Mouse (Mus musculus): ENCODE measurements around the gene Lmf1. TPM values are rescaled to one million over a fixed set of nuclear protein-coding genes. Genes with fewer than 3 reads are reported as not detected.

Lmf1 gene
- polyA plus RNA-seq, 1 experiment: 14.0 TPM

DNA sequence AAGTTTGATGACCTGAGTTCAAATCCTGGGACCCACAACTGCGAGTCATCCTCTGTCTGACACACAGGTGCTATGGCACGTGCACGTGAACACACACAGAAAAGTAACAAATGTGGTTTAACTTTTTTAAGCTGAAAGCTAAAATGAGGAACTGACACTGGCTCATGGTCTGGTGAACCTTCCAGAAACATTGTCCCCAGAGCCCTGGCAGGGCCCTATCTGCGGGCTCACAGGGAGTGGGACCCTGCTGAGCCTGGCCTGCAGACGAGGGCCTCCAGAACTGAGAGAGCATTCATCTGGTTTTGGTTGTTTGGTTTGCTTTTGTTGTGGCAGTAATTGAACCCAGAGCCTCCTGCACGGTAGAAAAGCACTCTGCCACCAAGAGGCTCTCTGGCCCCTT is 99.1 kb downstream of the Lmf1 start:
- WGBS: 65% methylated on average over 6 of the region's 6 CpGs
- DNase-seq (ENCODE audit: low read depth, low spot score): no peak

DNA sequence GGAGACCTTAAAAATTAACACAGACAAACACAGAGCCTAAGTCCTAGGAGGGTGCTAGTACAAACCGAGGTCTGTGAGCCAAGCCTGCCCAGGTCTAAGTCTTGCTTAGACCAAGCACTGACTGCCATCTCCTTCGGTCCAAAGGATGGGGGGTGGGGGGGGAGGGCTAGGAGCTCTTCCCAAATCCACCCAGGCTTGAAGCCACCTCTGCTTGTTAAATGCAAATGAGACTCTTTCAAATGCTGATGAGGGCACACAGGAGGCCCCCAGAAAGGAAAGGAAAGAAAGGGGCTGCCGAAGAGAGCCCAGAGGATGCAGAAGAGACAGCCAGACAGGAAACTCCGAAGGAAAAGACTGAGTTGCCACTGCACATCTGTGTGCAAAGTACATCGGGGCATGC is 100.9 kb downstream of the Lmf1 start:
- no peak for DNase-seq (ENCODE audit: low read depth, low spot score)
- 23% methylated on average over 5 of the region's 5 CpGs for WGBS

DNA sequence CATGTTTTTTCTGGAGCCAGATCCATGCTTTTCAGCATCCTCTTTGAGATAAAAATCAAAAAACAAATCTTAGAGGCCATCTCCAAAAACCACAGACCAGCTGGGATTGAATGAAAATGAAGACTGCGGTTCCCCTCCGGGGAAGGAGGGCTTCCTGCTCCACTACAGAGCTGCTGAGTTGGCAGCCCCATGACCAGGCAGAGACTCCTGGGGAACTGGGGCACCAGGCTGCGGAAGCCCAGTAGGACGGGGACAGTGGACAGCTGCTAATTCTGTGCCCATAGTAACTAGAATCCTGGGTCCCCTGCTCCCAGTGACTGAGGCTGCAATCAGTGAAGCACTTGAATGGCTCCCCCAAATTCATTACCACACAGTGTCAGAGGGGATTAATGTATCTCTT is 102.8 kb downstream of the Lmf1 start:
- DNase-seq (ENCODE audit: low read depth, low spot score): no peak
- 79% methylated on average over 4 of the region's 4 CpGs for WGBS

DNA sequence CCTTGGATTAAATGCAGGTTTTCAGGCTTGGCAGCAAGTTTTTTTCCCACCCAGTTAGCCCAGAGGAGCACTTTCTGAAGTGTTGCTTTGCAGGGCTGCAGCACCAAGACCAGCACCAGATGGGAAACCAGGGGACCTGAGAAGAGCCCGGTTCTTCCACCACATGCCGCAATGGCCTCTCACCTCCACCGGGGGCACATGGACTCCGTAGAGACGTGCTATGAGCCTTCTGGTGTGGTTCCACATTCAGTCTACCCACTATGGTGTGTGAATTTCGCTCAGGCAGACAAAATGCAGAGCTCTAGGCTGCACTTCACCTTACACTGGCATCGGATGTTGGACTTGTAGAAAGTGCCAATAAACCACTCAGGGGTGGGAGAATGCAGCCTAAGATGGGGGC is 107.4 kb downstream of the Lmf1 start:
- DNase-seq (ENCODE audit: low read depth, low spot score): no peak
- 38% methylated on average over 7 of the region's 7 CpGs for WGBS

DNA sequence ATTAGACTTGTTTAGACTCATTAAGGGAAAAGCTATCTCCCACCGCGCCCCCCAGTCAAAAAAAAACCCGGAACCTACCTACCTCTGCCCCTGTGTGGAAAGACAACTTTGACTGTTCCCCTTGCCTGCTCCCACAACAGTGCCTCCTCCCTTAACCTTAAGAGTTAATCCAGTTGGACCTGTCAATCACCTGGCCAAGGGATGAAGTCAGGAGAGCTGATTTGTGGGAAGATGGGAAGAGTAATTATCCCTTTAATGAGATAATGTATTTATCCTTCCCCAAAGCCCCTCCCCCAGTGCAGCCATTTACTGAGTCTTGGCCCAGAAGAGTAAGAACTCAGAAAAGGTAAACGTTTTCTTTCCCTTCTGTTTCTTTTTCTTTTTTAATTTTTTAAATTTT is 110.0 kb downstream of the Lmf1 start:
- no peak for DNase-seq (ENCODE audit: low read depth, low spot score)
- 76% methylated on average over 4 of the region's 4 CpGs for WGBS

DNA sequence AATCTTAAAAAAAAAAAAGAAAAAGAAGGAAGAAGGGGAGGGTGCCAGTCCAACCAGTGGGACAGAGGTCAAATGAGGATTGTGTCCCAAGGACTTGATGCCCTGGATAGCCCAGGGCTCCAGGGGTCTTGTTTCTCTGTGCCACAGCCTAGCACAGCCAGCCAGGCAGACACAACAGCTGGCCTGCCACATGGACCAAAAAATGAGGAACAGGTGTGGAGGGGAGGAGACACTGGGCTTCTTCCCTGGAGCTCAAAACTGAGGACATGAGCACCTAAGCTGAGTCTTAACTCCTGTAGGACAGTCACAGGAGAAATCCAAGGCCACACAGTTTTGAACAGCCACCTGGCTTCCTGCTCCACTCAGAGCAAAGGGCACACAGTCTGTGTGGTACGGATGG is 117.4 kb downstream of the Lmf1 start:
- WGBS: 21% methylated on average over 1 of the region's 1 CpGs

DNA sequence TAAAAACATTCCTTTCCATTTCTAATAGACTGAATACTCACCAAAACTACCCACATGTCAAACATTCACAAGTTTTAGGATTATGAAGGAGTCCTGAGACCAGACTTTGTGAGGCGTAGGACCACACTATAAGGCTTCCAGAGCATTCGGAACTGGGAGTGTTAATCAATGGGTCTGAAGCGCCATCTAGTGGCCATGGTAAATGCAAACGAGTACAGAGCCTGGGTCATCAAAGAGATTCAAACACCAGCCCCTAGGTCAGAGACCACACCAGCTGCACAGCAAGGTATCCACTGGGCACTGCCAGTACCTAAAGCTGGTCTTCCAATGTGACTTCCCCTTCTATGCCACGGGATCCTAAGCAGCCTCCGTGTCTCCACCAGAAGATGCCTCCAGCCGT is 119.6 kb downstream of the Lmf1 start:
- peak; percentile 57 for DNase-seq (ENCODE audit: low read depth, low spot score)
- 16% methylated on average over 7 of the region's 7 CpGs for WGBS

More for the DNA sequence above, 117.4 kb downstream of the Lmf1 start:
- DNase-seq (ENCODE audit: low read depth, low spot score): no peak

DNA sequence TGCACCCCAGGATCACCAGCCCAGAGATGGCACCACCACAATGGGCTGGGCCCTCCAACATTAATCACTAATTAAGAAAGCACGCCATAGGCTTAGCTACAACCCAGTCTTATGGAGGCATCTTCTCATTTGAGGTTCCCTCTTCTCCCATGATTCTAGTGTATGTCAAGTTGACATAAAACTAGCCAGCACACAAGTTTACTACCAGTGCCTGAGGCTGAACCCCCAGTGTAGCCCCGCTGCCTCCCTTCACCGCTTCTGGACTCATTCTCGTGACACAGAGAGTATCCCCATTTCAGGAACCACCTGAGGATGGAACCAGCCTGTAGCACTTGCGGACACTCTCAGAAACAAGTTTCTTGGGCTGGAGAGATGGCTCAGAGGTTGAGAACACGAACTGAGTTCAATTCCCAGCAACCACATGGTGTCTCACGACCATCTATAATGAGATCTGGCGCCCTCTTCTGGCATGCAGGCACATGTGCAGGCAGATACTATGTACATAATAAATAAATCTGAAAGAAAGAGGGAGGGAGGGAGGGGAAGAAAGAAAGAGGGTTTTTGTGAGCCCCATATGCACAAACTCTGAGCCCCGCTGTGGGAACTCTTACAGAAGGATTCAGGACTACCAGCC is 122.1 kb downstream of the Lmf1 start:
- WGBS: 56% methylated on average over 9 of the region's 9 CpGs
- DNase-seq (ENCODE audit: low read depth, low spot score): no peak

DNA sequence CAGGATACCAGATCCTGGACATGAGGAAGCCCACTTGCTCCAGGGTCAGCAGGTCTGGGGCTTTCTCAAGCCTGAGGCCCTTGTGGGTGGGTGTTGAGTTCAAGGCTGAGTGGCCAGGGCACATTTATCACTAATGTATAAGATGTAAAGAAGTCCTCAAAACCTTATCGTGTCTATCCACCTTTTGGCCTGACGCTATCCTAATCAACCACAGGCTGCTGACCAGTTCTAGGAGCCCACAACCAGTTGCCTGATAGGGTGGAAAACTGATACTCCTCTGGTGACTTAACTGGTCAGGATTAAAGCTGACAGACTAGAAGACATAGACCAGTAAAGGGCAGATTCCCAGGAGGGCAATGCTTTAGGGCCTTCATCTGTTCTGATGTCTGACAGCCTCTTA is 131.1 kb downstream of the Lmf1 start:
- WGBS: 96% methylated on average over 2 of the region's 2 CpGs
- no peak for DNase-seq (ENCODE audit: low read depth, low spot score)

DNA sequence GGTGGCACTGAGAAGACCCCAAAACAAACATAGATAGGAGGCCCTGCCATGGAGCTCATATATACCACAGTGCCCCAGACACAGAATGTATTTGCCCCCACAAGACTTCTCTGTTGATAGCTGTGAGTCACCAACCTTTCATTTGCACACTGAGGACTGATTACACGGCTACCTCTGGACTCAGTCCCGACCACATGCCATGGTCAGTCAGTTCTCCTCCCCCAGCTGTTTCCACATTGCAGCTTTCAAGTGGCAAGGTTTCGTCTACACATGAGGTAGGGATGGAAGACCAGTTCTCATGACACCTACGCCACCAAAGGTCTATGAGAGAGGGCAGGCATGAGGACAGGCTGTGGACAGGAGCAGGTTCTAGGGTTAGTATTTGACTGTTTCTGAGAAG is 132.3 kb downstream of the Lmf1 start:
- no peak for DNase-seq (ENCODE audit: low read depth, low spot score)
- WGBS: 58% methylated on average over 4 of the region's 4 CpGs

Other genes with a start within 250 kb of the Lmf1 start
- not detected in 2 replicates for gene Tpsab1, start 233.5 kb upstream of the Lmf1 start, polyA plus RNA-seq (2012; rRNA removed)
- gene Tpsb2, start 212.8 kb upstream of the Lmf1 start, polyA plus RNA-seq (2012; rRNA removed): 0.58 and 0.59 TPM in 2 replicates
- gene Tpsg1, start 209.8 kb upstream of the Lmf1 start, polyA plus RNA-seq (2012; rRNA removed): 68.1 and 75.8 TPM in 2 replicates
- gene Cacna1h, start 145.3 kb upstream of the Lmf1 start, polyA plus RNA-seq (2012; rRNA removed): 10.4 and 25.1 TPM in 2 replicates
- 0.11 TPM in 1 of 2 replicates, not detected in the other for gene Tekt4, start 124.5 kb upstream of the Lmf1 start, polyA plus RNA-seq (2012; rRNA removed)
- 0.48 and 0.71 TPM in 2 replicates for gene Sstr5, start 81.8 kb upstream of the Lmf1 start, polyA plus RNA-seq (2012; rRNA removed)
- gene Sox8, start 8.4 kb upstream of the Lmf1 start, polyA plus RNA-seq (2012; rRNA removed): 0.36 and 0.58 TPM in 2 replicates
- 0.23 and 0.37 TPM in 2 replicates for gene Gng13, start 138.1 kb downstream of the Lmf1 start, polyA plus RNA-seq (2012; rRNA removed)
- gene Chtf18, start 148.3 kb downstream of the Lmf1 start, polyA plus RNA-seq (2012; rRNA removed): 18.4 and 20.4 TPM in 2 replicates
- 22.1 and 22.9 TPM in 2 replicates for gene Rpusd1, start 148.6 kb downstream of the Lmf1 start, polyA plus RNA-seq (2012; rRNA removed)
- 0.24 and 0.26 TPM in 2 replicates for gene Mslnl, start 157.0 kb downstream of the Lmf1 start, polyA plus RNA-seq (2012; rRNA removed)
- gene Msln, start 175.3 kb downstream of the Lmf1 start, polyA plus RNA-seq (2012; rRNA removed): 4.8 and 8.4 TPM in 2 replicates
- gene Narfl, start 194.7 kb downstream of the Lmf1 start, polyA plus RNA-seq (2012; rRNA removed): 19.6 and 30.2 TPM in 2 replicates
- gene Haghl, start 206.6 kb downstream of the Lmf1 start, polyA plus RNA-seq (2012; rRNA removed): 24.0 and 26.6 TPM in 2 replicates
- 0.04 TPM in 1 of 2 replicates, not detected in the other for gene Ccdc78, start 207.5 kb downstream of the Lmf1 start, polyA plus RNA-seq (2012; rRNA removed)
- gene Fam173a, start 213.8 kb downstream of the Lmf1 start, polyA plus RNA-seq (2012; rRNA removed): 91.8 and 108 TPM in 2 replicates
- 1.3 TPM in 1 of 2 replicates, not detected in the other for gene AC134908.4, start 216.6 kb downstream of the Lmf1 start, polyA plus RNA-seq (2012; rRNA removed)
- 20.9 and 26.5 TPM in 2 replicates for gene Metrn, start 218.1 kb downstream of the Lmf1 start, polyA plus RNA-seq (2012; rRNA removed)
- 1.6 and 2.1 TPM in 2 replicates for gene Fbxl16, start 230.0 kb downstream of the Lmf1 start, polyA plus RNA-seq (2012; rRNA removed)
- gene Wdr24, start 244.5 kb downstream of the Lmf1 start, polyA plus RNA-seq (2012; rRNA removed): 30.4 and 39.6 TPM in 2 replicates
- gene Jmjd8, start 249.8 kb downstream of the Lmf1 start, polyA plus RNA-seq (2012; rRNA removed): 48.8 and 54.5 TPM in 2 replicates